Mouse (Mus musculus) monocyte, adult 2 months (primary cell): ENCODE measurements around the gene Mpi.

Experiments used
- DNase-seq, 2 experiments: peaks; one replicate each; pipeline ENCODE4 v3.0.0; 2022; ENCODE audit warnings: low spot score in 2 of 2, low read depth in 1 of 2

Mpi gene

GRCm38 (mm10) chr9:57525516-57525915, 27.0 kb downstream of the Mpi start:
- DNase-seq, result no peak

- no peak for DNase-seq
Measured at GRCm38 (mm10) chr9:57524439-57524838, 28.1 kb downstream of the Mpi start.

GRCm38 (mm10) chr9:57523754-57524153, 28.8 kb downstream of the Mpi start:
- no peak for DNase-seq

GRCm38 (mm10) chr9:57522861-57523246, 29.7 kb downstream of the Mpi start:
- DNase-seq, result no peak

GRCm38 (mm10) chr9:57522114-57522860, 30.3 kb downstream of the Mpi start:
- DNase-seq, result no peak

- peak; percentile 65 to 83 for DNase-seq
Measured at GRCm38 (mm10) chr9:57521056-57521911, 31.3 kb downstream of the Mpi start, which contains the start of gene Cox5a. TSS of gene Cox5a (plus strand) at chr9:57521274.

GRCm38 (mm10) chr9:57520375-57521055, 32.0 kb downstream of the Mpi start:
- no peak for DNase-seq

- peak in 1 of 2 experiments; percentile 21 for DNase-seq
Measured at GRCm38 (mm10) chr9:57517113-57517512, 35.5 kb downstream of the Mpi start.

- no peak for DNase-seq
Measured at GRCm38 (mm10) chr9:57510577-57510976, 42.0 kb downstream of the Mpi start.

- DNase-seq, result no peak
Measured at GRCm38 (mm10) chr9:57505700-57506099, 46.9 kb downstream of the Mpi start.

- DNase-seq, result no peak
Measured at GRCm38 (mm10) chr9:57504891-57505290, 47.7 kb downstream of the Mpi start.

GRCm38 (mm10) chr9:57504381-57504700, 48.2 kb downstream of the Mpi start:
- DNase-seq, result peak in 1 of 2 experiments; percentile 15

GRCm38 (mm10) chr9:57503622-57504380, 48.8 kb downstream of the Mpi start, which contains the start of gene Rpp25:
TSS of gene Rpp25 (plus strand) at chr9:57504026.
- DNase-seq, result no peak

- no peak for DNase-seq
Measured at GRCm38 (mm10) chr9:57502911-57503621, 49.5 kb downstream of the Mpi start.

GRCm38 (mm10) chr9:57501861-57502260, 50.7 kb downstream of the Mpi start:
- DNase-seq, result no peak

GRCm38 (mm10) chr9:57501452-57501851, 51.1 kb downstream of the Mpi start:
- DNase-seq, result no peak

- DNase-seq, result no peak
Measured at GRCm38 (mm10) chr9:57498536-57498935, 54.0 kb downstream of the Mpi start.

GRCm38 (mm10) chr9:57497236-57497635, 55.3 kb downstream of the Mpi start:
- DNase-seq, result no peak

- DNase-seq, result no peak
Measured at GRCm38 (mm10) chr9:57494970-57495369, 57.6 kb downstream of the Mpi start.
